Mouse (Mus musculus): ENCODE results near the gene Trim17.

GRCm38 (mm10) chr11:58955868-58956257, 1.4 kb downstream of the Trim17 start:
- TF ChIP-seq POLR2A (IDR thresholded peaks at IDR 0.05; ENCODE audit: borderline replicate concordance, control insufficient read depth, low read depth, low read length), result no peak
- TF ChIP-seq CTCF (IDR thresholded peaks at IDR 0.05; ENCODE audit: control insufficient read depth, insufficient read depth, low read length), result no peak

All from bone marrow, adult 2 months (tissue).